Mouse (Mus musculus) hindbrain, embryonic 14.5 days (tissue): ENCODE measurements around the gene Phlpp2. TPM values are rescaled to one million over a fixed set of nuclear protein-coding genes. Genes with fewer than 3 reads are reported as not detected.

Experiments
- ATAC-seq: fragments of 200-750 bp; cut with Nextera tagmentation; 2 replicates; pipeline ENCODE4 v1.8.0; 2017; ENCODE audit warnings: moderate number of reproducible peaks, mild to moderate bottlenecking, moderate TSS enrichment, moderate library complexity; ENCODE audit not compliant: low FRiP score
- DNase-seq: peaks from one replicate; pipeline ENCODE4 v3.0.0-alpha.2; 2015; ENCODE audit warnings: low spot score
- H3K27ac ChIP-seq: fragments of 300-500 bp; sonication (generic); 2 replicates; pipeline ENCODE4 v1.5.1; 2014; ENCODE audit warnings: mild to moderate bottlenecking, moderate library complexity
- H3K27me3 ChIP-seq: fragments of 300-500 bp; sonication (generic); 2 replicates; pipeline ENCODE4 v1.6.1; 2014; ENCODE audit warnings: mild to moderate bottlenecking, low read length, mixed read lengths; ENCODE audit not compliant: control insufficient read depth, insufficient read depth
- H3K36me3 ChIP-seq: fragments of 300-500 bp; sonication (generic); replicated peaks from 2 replicates; pipeline ENCODE4 v1.6.1; 2014; ENCODE audit not compliant: control insufficient read depth, insufficient read depth
- H3K4me1 ChIP-seq: fragments of 300-500 bp; sonication (generic); replicated peaks from 2 replicates; pipeline ENCODE4 v1.6.1; 2014; ENCODE audit warnings: antibody characterized with exemption, low read length, mixed read lengths; ENCODE audit not compliant: control insufficient read depth, insufficient read depth
- H3K4me2 ChIP-seq: fragments of 300-500 bp; sonication (generic); replicated peaks from 2 replicates; pipeline ENCODE4 v1.6.1; 2014; ENCODE audit warnings: mild to moderate bottlenecking, moderate library complexity
- H3K4me3 ChIP-seq: fragments of 300-500 bp; sonication (generic); replicated peaks from 2 replicates; pipeline ENCODE4 v1.5.1; 2014; ENCODE audit warnings: mild to moderate bottlenecking, low read length
- H3K9ac ChIP-seq: fragments of 300-500 bp; sonication (generic); 2 replicates; pipeline ENCODE4 v1.6.1; 2014
- H3K9me3 ChIP-seq: fragments of 300-500 bp; sonication (generic); 2 replicates; pipeline ENCODE4 v1.6.1; 2016; ENCODE audit warnings: low read length; ENCODE audit not compliant: control insufficient read depth
- WGBS: fragments of 180-500 bp; shearing (Covaris S2); extraction: QIAGEN DNeasy Blood & Tissue Kit; methylation state at CpG from one replicate; pipeline ENCODE4 v1.1.7; 2014; 5-methylcytosine and 5-hydroxymethylcytosine counted together
- polyA plus RNA-seq: library from polyadenylated mRNA; unstranded; fragments of >200 nt; fragmentation: Nextera tagmentation; extraction: Ambion mirVana; gene quantifications from 2 replicates; pipeline ENCODE4 v1.2.1, GENCODE M21; 2014

The Phlpp2 gene
- polyA plus RNA-seq, 1 experiment from 2014 or later, result 4.8 TPM

DNA sequence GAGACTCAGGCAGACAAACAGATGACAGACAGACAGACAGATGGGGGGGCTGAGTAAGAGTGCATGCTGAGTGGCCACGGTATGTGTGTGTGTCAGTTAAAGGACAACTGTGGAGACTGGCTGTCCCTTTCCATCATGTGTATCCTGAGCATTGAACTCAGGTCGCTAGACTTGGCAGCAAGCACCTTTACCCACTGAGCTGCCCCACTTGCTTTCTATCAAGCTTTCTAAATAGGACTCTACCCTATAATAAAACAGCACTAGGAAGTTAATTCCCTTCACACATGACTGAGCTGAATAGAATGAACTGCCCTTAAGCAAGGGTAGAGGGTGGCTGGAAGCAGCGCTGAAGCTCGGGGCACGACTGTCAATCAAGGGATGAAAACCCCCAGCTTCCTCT lies 123.8 kb downstream of the Phlpp2 start:
- Histone ChIP-seq H3K27ac (no peak overlapping the region), H3K4me2 (no peak overlapping the region), H3K9ac (no peak overlapping the region), H3K4me3 (no peak overlapping the region), H3K4me1 (no peaks in the 10 kb centered on the region), H3K27me3 (no peaks in the 10 kb centered on the region), H3K9me3 (no peaks in the 10 kb centered on the region), H3K36me3 (no peaks in the 10 kb centered on the region)
- no peak for DNase-seq
- no peak for ATAC-seq
- 64% methylated on average over 5 of the region's 5 CpGs for WGBS

DNA sequence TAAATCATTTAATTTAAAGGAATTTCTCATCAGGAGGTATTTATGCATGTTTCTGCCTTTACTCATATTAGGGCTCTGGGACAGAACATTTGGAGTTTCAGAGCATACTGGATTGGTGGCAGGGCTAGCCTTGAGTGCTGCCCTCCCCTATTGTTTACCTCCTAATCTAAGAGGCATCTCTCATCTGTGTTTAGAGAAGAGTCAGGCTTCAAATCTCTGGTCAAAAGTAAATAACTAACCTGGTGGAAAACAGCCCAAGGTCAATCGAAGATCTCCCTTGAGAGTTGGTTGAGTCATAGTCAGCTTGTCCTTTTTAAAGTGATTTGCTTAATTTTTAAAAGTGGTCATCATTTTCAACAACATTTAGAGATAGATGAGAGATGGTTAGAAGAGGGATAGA lies 124.6 kb downstream of the Phlpp2 start:
- H3K4me2 ChIP-seq, result no peak overlapping the region
- H3K9ac ChIP-seq, result no peak overlapping the region
- no peak overlapping the region for H3K27ac ChIP-seq
- WGBS, result 84% methylated on average over 1 of the region's 1 CpGs
- H3K36me3 ChIP-seq, result no peaks in the 10 kb centered on the region
- H3K4me3 ChIP-seq, result no peak overlapping the region
- no peaks in the 10 kb centered on the region for H3K9me3 ChIP-seq
- ATAC-seq (no peak), DNase-seq (no peak)
- no peaks in the 10 kb centered on the region for H3K4me1 ChIP-seq
- H3K27me3 ChIP-seq, result no peaks in the 10 kb centered on the region

Other genes with a start within 250 kb of the Phlpp2 start
- 154 and 164 TPM in 2 replicates for gene Ist1, start 175.3 kb upstream of the Phlpp2 start, polyA plus RNA-seq
- 71.4 and 75.8 TPM in 2 replicates for gene Zfp821, start 163.0 kb upstream of the Phlpp2 start, polyA plus RNA-seq
- gene Atxn1l, start 130.8 kb upstream of the Phlpp2 start, polyA plus RNA-seq, result 4.6 TPM in 2 replicates
- gene Ap1g1, start 90.0 kb upstream of the Phlpp2 start, polyA plus RNA-seq, result 39.1 and 46.5 TPM in 2 replicates
- 0.69 and 0.83 TPM in 2 replicates for gene Marveld3, start 93.7 kb downstream of the Phlpp2 start, polyA plus RNA-seq
- not detected in 2 replicates for gene Tat, start 121.9 kb downstream of the Phlpp2 start, polyA plus RNA-seq
- not detected in 2 replicates for gene Chst4, start 171.2 kb downstream of the Phlpp2 start, polyA plus RNA-seq
- 17.9 and 20.2 TPM in 2 replicates for gene Zfp612, start 211.2 kb downstream of the Phlpp2 start, polyA plus RNA-seq
- not detected in 2 replicates for gene Gm21964, start 232.7 kb downstream of the Phlpp2 start, polyA plus RNA-seq
- gene Gm17720, start 234.2 kb downstream of the Phlpp2 start, polyA plus RNA-seq, result not detected in 2 replicates